Mouse (Mus musculus) lung, postnatal 4 days (tissue): ENCODE measurements at regions not wholly inside any gene's neighbourhood (a gene's known extent, or its start where the extent isn't known, plus 50 kb on each side); places are given as distances from the start of the nearest gene placed in this dataset.
"Not testable (repeated sequence)": the region's sequence is repeated elsewhere in the genome, so short reads cannot be mapped to it uniquely, and the experiment has no call there.

Experiments
- DNase-seq, 2 experiments: peaks; one replicate each; pipeline ENCODE4 v3.0.0; 2021

DNA sequence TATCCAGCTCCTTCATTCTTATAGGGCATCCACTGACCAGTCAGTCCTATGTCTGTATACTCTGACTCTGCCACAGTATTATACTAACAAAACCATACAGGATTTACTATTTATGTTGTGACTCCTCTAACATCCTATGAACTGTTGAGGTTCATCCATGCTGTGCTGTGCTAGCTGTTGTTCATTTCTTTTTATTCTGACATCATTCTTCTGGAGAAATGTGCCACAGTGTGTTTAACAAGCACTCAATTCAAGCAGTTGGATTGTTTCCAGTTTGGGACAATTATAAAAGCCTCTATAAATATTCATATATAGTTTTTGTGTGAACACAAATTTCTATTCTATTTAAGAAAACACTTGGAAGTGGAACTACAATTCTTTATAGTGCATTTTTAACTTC is 252.6 kb upstream of the Mpdz start:
- DNase-seq, result no peak

DNA sequence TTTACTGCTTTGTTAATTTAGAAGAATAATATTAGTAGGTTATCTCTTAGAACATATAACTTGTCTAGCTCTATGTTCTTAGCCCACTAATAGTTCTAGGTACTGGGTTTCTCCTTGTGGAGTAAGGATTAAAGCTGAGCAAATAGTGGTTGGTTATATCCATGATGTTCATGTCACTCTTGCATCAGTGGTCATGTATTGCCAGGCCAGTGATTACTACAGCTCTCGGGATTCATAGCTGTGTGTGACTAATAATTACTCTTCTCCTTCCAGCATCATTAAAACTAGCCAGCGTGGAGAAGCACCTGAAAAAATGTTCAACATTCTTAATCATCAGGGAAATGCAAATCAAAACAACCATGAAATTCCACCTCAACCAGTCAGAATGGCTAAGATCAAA is 234.6 kb upstream of the Mpdz start:
- DNase-seq, result no peak

DNA sequence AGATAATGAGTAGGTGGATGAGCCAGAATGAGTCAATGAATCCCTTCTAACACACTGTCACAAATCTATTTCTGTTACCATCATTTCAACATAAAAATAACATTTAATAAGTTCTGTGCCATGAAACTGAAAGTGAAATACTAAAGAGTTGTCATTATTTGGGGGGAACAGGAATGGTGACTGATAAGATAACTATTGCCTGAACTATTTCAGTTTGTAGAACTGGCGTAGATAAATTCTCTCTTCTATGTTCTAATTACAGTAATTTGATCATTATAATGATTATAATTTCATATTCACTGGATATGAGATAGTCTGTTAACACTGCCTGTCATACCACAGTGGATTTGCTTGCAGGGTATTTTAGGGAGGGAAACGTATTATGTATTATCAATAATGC is 232.3 kb upstream of the Mpdz start:
- no peak for DNase-seq

DNA sequence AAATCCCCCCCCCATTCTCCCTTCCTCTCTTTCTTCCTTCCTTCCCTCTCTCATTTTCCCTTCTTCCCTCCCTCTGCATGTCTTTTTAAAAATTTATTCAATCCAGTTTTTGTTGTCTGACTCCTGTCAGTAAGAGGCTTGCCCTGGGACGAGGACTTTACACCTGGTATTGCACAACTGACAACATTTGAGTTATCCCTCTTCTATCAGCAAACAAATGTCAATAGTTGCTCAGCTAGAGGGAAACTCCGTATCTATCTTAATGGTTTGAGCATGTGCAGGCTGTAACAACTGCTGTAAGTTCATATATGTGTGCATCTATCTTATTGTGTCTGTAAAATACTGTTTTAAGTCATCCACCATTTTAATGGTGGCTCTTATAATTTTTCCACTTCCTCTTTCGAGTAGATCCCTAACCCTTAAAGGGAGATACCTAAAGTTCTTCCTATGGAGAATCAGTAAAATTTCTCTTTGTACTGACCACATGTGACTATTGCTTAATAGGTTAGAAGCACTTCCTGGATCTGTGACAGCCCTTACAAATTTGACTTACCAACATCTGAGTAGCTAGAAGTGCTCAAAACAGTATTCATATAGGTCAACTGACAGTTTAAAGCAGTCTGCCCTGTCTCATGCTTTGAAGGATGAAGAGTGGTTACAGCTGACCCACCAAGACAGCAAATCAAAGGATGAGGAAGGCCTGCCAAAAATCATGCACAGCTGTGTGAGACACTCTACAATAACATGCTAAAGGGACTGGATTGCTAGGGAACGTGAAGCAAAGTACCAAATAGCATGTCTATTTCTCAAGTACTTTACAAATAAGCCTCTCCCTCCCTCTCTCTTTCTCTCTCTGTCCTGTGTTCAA is 231.0 kb upstream of the Mpdz start:
- no peak for DNase-seq

DNA sequence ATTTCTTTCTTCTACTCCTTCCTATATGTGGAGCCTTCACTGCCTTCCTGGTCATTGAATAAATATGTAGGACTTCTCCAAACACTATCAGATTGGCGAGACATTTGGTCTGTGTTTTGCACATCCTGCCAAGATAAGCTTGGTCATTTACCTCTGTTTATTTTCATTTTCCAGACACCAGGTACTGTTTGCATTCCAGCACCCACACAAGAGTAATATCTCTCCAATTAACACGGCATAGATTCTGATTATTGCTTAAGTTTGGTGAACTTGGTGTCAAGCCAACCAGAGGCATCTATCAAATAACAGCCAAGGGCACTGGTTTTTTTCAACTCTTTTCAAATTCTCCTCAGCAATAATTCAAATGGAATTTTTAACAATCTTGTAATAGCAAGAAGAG is 229.4 kb upstream of the Mpdz start:
- DNase-seq, result no peak

DNA sequence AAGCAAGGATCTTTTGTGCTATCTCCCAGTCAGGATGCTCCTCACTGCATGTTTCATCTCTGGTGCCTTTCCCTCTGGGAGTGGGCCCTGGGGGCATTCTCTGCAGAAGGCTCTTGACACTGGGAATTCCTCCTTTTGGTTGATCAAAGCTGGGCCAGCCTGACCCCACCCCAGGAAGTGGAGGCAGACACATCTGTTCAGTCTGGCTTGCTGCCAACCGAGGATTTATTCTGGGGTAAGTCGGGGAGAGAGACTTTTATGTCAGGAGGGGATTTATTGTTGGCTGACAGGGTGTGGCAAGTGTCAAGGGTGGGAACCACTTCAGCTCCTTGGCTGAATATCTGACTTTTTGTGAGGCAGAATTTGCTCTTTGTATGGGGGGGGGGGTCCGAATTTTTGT is 226.6 kb upstream of the Mpdz start:
- DNase-seq, result peak; percentile 12 to 49

DNA sequence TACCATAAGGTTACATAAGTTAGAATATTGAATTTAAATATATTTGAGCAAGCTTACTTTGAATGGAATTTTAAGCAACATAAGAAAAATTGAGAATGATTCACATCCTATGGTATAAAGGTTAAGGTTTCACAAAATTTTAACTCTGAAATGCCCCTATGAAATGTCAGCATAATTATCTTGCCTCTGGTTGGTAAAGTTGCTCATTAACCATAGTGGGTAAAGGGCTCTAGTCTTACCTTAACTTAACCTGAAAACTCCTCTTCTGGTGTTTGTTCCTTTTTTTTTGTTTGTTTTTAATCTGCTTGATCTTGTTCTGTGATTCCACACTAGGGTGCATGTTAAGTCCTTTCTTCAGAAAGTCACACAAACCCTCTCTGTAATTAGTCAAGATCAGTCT is 218.5 kb upstream of the Mpdz start:
- no peak for DNase-seq

DNA sequence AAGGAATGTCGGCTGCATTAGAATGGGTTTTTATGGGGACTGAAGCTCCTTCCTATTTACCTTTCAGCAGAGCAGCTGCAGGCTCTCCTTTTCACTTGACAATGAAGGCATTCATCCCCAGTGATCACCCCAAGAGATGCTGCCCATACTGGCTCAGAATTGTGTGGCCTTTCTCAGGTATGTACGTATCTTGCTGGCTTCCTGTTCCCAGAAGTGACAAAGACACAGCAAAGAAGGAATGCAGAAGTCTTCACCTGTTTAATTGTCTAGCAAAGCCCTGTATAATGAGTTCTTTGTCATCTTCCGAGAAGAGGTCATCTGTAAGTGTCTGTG is 185.8 kb upstream of the Mpdz start:
- DNase-seq, result no peak

DNA sequence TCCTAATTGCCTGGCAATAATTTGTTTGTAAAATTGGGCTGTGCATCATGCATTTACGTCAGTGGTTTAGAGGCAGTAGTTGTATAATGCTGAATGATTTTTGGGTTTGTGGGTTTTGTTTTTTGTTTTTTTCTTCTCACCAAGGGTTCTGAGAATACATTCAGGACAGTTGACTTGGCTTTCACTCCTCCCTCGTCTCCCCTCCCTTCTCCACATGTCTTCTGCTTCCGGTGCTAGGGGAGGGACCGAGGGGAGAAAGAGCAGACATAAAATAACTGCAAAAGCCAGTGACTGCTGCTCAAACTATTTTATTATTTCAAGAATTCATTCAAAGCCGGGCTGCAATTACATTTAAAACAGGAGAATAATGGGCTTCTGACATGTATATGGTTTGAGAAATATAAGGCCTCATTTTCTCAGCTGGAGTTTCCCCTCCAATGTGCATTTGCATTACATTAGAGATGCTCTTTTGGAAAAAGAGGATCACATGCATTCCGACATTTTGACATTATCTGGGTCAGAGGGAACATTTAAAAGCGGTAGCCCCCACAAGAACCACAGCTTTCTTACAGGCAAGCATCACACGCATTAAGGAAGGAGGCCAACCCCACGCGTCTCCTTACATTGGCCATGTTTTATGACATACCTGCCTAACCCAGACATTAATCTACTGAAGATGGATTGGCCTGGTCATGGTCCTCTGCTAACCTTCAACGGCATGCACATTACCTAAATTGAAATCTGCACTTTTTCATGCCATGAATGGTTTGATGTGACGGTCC is 185.3 kb upstream of the Mpdz start:
- no peak for DNase-seq

DNA sequence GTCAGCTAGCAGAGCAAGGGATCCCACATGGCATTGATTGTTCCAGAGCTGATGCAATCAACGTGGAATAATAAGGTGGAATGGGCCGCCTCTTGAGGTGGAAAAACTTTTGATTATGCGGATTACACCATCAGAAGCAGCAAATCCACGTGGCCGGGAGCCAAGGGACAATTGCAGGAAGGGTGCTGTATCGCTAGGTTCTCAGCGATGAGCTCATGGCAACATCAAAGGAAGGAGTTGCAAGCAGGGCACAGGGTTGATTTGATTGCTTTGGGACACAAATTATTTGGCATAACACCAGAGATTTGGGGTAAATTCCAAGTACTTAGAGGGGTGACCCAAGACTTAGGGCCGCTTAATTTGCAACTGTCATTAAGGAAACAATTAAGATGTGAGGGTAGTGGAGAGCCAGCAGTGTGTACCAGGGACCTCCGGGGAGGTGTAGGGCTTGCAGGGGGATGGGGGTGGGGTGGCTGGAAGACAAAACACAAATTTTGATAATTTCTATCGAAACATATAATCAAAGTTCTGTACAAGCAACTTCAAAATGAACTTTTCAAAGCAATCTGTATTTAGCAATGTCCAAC is 182.8 kb upstream of the Mpdz start:
- DNase-seq, result peak; percentile 23 to 49

DNA sequence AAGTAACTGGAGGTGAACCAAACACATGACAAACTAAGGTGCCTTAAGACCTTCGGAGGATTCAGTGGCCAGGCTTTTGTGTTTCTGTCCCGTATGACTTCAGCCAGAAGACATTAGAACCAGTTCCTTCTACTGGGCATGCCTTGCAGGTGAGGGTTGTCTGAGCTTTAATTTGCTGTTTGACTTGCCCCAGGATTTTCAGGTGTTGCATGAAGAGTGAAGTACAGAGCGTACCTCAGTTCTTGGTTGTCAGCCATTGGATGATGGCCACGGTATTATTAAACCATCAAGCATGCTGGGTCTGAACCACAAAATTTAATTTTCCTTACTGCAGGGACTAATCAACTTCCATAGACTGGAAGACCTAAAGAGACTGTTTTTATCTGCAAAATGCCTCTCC is 181.5 kb upstream of the Mpdz start:
- no peak for DNase-seq

DNA sequence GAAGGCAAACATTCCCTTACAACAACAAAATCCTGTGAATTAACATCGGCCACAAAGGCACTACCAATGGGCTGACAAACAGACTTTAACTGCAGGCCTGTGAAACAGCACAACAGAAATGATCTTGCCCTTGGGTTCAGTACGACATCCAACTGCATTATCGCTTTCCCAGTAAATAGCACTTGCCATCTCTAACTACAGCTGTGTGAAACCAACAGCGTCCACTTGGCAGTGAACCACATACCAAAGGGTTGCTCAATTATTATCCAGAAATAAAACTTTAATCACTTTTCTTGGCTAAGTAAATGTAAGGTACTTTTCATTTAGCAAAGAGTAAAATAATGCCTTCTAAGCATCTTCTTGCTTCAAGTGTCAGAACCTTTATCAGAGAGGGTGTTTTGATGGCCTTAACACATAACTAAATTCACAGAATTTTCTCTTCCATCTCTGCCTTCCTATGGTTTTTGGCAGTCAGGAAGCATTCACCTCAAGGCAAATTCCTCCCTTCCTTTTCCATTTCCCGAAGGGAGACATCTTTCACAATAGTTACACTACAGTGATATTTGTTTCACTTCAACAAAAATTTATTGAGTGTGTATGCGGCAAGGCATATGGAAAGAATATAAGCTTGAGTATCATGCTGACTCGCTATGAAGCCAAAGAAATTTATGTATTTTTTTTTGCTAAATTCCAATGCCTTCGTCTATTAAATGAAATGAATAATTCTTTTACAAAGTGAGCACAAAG is 178.9 kb upstream of the Mpdz start:
- DNase-seq, result peak; percentile 6 to 31

DNA sequence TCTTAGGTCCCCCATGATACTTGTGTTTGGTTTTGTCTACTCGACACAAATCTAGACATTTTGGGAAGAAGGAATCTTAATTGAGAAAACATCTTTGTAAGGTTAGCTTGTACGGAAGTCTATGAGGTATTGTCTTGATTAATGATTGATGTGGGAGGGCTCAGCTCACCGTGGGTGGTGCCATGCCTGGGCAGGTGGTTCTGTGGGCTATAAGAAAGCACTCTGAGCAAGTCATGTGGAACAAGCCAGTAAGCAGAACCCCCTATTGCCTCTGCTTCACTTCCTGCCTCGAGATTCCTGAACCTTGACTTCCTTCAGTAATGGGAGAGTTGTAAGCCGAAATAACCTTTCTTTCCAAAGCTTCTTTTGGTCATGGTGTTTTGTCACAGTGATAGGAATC is 174.6 kb upstream of the Mpdz start:
- DNase-seq, result no peak

DNA sequence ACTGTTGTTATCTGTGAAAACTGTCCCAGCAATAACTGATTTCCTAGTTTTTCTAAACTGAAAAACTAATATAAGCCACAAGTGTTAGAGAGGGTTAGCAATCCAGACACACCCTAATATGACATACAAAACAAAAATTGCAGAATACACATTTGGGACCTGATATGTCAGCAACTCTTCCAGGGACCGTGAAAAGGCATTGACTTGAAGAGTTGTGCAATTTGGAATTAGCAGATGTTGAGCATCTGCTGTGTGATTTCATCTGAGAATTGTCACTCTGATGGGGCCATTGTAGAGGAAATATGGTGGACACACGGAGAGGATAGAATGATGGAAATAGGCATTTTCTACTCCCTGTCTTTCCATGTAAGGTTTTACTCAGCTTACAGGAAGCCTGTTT is 168.6 kb upstream of the Mpdz start:
- DNase-seq, result no peak

DNA sequence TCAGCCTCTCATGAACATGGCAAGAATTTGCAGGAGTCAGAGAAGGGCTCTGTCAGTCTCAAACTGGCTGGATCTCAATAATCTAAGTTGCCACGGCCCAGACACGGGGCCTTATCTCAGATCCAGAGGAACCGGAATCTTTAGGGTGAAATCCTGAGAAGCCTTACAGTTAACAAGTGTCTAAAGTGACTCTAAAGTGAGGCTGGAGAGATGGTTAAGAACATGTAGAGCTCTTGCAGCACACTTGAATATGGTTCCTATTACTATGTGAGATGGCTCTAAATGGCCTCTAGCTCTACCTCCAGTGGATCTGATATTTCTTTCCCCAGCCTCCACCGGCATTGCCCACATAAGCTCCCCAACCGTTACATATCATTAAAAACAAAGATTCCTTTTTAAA is 157.8 kb upstream of the Mpdz start:
- DNase-seq, result no peak

DNA sequence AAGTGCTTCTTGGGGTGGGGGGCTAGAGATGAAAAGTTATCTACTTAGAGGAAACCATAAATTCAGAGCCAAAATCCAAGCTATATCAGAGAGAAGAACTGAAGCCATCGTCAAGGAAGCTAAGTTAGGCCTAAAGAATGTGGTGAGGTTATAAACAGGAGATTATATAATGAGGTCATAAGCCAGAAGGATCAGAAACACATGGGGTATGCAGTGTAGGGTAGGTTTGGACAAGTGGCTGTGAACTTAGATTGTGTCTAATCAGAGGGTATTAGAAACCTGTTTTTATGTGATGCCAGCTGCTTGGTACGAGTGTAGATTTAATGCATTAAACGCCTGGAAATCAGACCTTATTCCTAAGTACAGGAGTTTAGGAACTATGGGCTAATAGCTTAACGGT is 154.8 kb upstream of the Mpdz start:
- no peak for DNase-seq

DNA sequence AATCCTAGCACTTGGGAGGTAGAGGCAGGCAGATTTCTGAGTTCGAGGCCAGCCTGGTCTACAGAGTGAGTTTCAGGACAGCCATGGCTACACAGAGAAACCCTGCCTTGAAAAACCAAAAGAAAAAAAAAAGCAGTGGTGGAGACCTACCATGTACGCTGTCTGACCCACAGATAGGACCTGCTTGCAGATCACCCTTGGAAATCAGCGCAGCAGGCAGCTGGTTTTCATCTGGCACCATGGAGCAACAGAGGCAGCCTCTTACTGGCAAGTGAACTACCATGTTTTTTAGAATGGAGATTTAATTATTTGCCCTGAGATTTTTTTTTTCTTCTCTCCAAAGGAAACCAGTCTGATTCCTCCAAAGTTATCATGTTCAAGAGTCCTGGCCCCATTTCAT is 150.8 kb upstream of the Mpdz start:
- not testable (repeated sequence) for DNase-seq

DNA sequence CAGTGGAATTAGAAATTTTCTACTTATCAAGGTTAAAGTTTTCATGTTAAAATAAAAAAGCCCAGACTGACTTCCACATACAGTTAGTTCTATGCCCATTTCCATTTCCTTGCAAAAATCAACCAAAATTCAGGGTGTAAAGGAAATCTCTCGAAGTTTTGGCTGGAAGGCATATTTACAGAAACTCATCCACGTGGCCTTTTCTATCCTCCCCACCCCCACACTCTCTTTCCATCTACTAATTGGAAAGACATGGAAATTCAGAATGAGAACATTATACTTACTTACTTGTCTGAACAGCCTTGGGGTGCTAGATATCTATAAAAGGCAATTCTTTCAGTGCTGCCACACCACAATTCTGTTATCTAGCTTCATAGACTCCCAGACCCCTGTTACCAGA is 139.9 kb upstream of the Mpdz start:
- DNase-seq, result no peak

DNA sequence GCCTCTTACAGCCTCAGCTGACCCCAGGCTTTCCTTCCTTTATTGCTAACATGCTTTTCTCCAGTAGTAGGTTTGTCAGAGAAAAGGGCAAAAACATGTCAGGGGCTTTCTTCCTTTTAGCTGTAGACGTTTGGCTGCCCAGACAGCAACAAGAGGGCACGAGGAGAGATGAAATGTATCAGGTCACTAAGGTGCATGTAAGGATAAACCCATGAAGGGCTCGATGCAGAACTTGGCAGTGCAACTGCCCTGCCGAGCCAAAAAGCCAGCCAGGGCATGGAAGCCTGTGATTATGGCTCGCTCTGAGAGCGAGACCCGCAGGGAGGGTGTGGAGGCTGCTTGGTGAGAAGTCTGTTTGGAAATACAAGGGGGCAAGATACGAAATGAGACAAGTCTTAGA is 137.9 kb upstream of the Mpdz start:
- peak; percentile 19 to 47 for DNase-seq

DNA sequence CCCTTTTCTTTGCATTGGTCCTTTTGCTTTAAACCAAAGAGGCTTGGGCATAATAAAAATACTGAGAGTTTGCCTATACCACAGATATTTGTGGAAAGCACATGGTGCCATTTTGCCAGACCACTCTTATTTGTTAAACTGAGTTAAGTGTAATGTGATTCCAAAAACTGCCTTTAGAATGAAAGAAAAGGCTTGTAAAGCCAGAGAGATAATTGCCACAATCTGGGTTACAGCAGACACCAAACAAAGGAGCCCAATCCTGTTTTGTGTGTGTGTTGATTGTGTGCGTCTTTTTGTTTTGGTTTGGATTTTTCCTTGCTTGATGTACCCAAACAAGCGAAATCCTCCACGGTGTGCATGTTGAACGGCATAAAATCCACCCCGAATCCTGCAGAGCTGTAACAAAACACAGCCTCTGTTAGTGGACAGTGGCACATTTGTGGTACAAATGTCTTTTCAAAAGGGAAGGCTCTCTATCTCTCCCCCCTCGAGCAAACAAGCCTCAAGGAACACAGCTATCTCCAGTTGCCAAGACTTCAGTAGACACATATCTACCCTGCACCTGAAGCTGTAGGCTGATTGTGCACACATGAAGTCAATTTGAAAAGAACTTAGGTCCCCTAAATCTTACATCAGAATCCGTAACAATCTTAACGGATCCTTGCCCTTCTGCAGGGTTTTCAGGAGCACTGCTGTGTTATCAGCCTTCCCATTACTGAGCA is 136.9 kb upstream of the Mpdz start:
- DNase-seq, result no peak

DNA sequence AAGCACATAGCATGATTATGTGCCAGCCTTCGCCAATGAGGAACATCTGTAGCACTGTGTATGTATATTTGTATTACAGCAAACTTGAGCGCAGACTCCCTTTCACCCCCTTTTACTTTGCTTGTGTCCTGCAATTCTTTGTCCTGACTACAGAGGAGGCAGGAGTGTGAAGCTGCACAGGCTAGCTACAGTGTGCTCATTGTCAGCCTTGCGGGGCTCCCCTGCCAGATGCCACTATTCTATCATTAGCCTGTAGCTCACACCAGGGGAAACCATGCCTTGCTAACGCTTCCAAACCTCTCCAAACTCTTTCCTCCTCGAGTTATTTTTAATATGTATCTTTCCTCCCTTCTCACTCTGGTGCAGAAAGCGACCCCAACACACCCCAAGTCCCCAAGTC is 136.4 kb upstream of the Mpdz start:
- peak in 1 of 2 experiments; percentile 25 for DNase-seq

DNA sequence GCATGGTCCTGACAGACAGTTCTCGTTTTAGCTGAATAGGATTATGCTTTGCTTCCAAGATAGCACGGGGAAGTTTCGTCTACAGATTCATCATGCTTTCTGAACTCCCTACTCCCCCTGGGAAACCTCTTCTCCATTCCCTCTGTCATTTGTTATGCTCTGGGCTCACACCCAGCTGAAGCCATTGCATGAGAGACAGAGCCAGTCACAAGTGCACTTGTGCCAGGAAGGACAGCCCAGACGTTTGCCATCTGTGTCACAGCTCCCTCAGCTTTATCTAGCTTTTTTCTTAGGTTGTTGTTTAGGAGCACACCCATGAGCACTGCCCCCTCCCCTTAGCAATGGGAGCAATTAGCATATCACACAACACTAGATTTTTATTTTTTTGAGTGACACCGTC is 131.2 kb upstream of the Mpdz start:
- DNase-seq, result peak; percentile 21 to 64

DNA sequence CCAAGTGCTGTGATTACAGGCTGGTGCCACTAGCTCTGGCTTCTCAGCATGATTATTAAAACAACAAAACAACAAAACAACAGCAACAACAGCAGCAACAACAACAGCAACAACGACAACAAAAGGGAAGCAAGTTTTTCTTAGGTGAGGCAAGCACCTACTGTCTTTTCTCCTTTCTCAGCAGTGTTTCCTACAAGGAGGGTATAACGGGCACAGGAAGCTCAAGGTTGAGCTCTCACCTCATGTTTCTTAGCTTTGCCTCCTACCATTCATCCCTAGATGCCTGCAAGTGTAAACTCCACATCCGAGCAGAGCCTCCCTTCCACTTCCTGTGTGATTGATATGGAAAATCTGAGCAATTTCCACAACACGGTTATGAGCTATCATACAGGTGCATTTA is 128.1 kb upstream of the Mpdz start:
- no peak for DNase-seq
